ENCODE assay signal across 8 mouse cellular contexts in the genomic region with DNA sequence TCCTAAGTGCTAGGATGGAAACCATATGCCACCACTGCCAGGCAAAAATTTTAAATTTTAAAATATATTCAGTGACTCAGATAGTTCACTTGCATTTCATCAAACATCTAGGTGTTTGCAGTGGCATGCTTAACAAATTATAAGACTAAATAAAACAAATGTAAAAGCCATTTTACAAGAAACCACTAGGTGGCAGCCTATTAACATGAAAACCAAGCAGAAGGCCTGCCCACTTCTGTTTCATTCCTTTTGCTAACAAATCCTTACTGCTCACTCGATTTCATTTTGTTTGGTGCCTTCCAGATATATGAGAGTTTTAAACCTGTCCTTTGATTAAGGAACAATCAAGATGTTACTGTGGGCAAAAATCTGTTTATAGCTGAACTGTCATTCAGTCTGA. TPM values are rescaled to one million over a fixed set of nuclear protein-coding genes. Genes with fewer than 3 reads are reported as not detected.
DNase-seq lines count a peak whose midpoint lies in the region; ATAC-seq and TF ChIP-seq lines count a peak whose summit lies in the region.

No protein-coding gene starts in this region.

- H3K4me2 ChIP-seq in heart, postnatal 0 days (ENCODE audit: low read depth, low read length), result no peak overlapping the region
- H3K4me2 ChIP-seq in midbrain, postnatal 0 days (ENCODE audit: low read depth, low read length, poor library complexity, severe bottlenecking), result no peak overlapping the region

- no peak for ATAC-seq in heart, postnatal 0 days (ENCODE audit: insufficient read depth, low read depth)
- no peak for ATAC-seq in midbrain, postnatal 0 days (ENCODE audit: low FRiP score)

- no peaks in the 10 kb centered on the region for H3K36me3 ChIP-seq in heart, postnatal 0 days (replicated peaks; ENCODE audit: control insufficient read depth, insufficient read depth, low read length)
- no peaks in the 10 kb centered on the region for H3K36me3 ChIP-seq in midbrain, postnatal 0 days (ENCODE audit: insufficient read depth, low read length)
- no peaks in the 10 kb centered on the region for H3K36me3 ChIP-seq in midbrain, embryonic 10.5 days
- no peaks in the 10 kb centered on the region for H3K36me3 ChIP-seq in splenic B cell, adult 2 months (ENCODE audit: control insufficient read depth, insufficient read depth, low read length, poor library complexity, severe bottlenecking)

- H3K4me3 ChIP-seq in heart, postnatal 0 days (ENCODE audit: low read depth, low read length), result no peak overlapping the region
- H3K4me3 ChIP-seq in midbrain, postnatal 0 days (ENCODE audit: low read depth, low read length), result no peak overlapping the region
- H3K4me3 ChIP-seq in midbrain, embryonic 10.5 days, result no peak overlapping the region

- H3K9ac ChIP-seq in heart, postnatal 0 days (replicated peaks; ENCODE audit: low read depth, low read length), result no peak overlapping the region
- H3K9ac ChIP-seq in midbrain, postnatal 0 days (replicated peaks; ENCODE audit: low read length, poor library complexity, severe bottlenecking), result no peak overlapping the region

- no peaks in the 10 kb centered on the region for H3K9me3 ChIP-seq in heart, postnatal 0 days (replicated peaks; ENCODE audit: control insufficient read depth, low read length)
- H3K9me3 ChIP-seq in midbrain, postnatal 0 days (ENCODE audit: low read length), result no peaks in the 10 kb centered on the region
- no peaks in the 10 kb centered on the region for H3K9me3 ChIP-seq in midbrain, embryonic 10.5 days (replicated peaks)

- no peak for TF ChIP-seq EP300 in heart, postnatal 0 days (IDR thresholded peaks at IDR 0.05; ENCODE audit: low read depth)

- no peak overlapping the region for H3K27ac ChIP-seq in heart, postnatal 0 days (ENCODE audit: low read depth)
- H3K27ac ChIP-seq in midbrain, postnatal 0 days (ENCODE audit: low read depth, low read length), result no peak overlapping the region
- H3K27ac ChIP-seq in midbrain, embryonic 10.5 days (replicated peaks), result no peak overlapping the region

- TF ChIP-seq CTCF in heart, postnatal 0 days (IDR thresholded peaks at IDR 0.05; ENCODE audit: low read depth), result peak; percentile 78
- TF ChIP-seq CTCF in midbrain, postnatal 0 days (IDR thresholded peaks at IDR 0.05), result peak; percentile 91

- peaks cover 6% of the 10 kb centered on the region; the same call in 1 of the 2 replicates for H3K4me1 ChIP-seq in heart, postnatal 0 days (ENCODE audit: control insufficient read depth, insufficient read depth)
- H3K4me1 ChIP-seq in midbrain, postnatal 0 days (ENCODE audit: insufficient read depth, low read length), result peaks cover 3% of the 10 kb centered on the region; the same call in 1 of the 2 replicates
- peaks cover 13% of the 10 kb centered on the region for H3K4me1 ChIP-seq in midbrain, embryonic 10.5 days

- WGBS in heart, postnatal 0 days, result 4% methylated on average over 1 of the region's 1 CpGs
- WGBS in midbrain, postnatal 0 days, result 2% methylated on average over 1 of the region's 1 CpGs
- WGBS in midbrain, embryonic 10.5 days, result 8% methylated on average over 1 of the region's 1 CpGs

- DNase-seq in heart, postnatal 0 days (ENCODE audit: low spot score), result peak; percentile 87
- DNase-seq in heart, postnatal 4 days, result no peak
- DNase-seq in midbrain, postnatal 0 days (ENCODE audit: low spot score), result peak; percentile 87
- DNase-seq in midbrain, embryonic 10.5 days (ENCODE audit: low spot score), result no peak
- peak; percentile 58 for DNase-seq in brain, embryonic 18.5 days (ENCODE audit: low read depth, low spot score)
- peak; percentile 72 for DNase-seq in splenic B cell, adult 2 months (ENCODE audit: low read depth, low spot score)
- no peak for DNase-seq in thymus, adult 18-20 months
- no peak for DNase-seq in adrenal gland, adult 18-20 months (ENCODE audit: low spot score in 2 of 2)

- H3K27me3 ChIP-seq in heart, postnatal 0 days (ENCODE audit: control insufficient read depth, insufficient read depth, low read length), result 0 out of 2 replicates have a peak, but pooled peaks cover 3% of the 10 kb centered on the region
- no peaks in the 10 kb centered on the region for H3K27me3 ChIP-seq in midbrain, postnatal 0 days (ENCODE audit: insufficient read depth, low read length)
- H3K27me3 ChIP-seq in midbrain, embryonic 10.5 days (ENCODE audit: low read depth, poor library complexity, severe bottlenecking), result no peaks in the 10 kb centered on the region
- H3K27me3 ChIP-seq in splenic B cell, adult 2 months (ENCODE audit: control insufficient read depth, insufficient read depth, low read length, poor library complexity, severe bottlenecking), result no peaks in the 10 kb centered on the region

RNA-seq across cellular contexts. Expression of a gene that starts 4.4 kb away (rescaled TPM):
- 11.0 and 13.5 TPM in 2 replicates for total RNA-seq in heart, postnatal 0 days (2014; rRNA removed; ENCODE audit: low replicate concordance)
- polyA plus RNA-seq in heart, postnatal 0 days (2015; fragmentation: Nextera tagmentation; extraction: Ambion mirVana), result 4.2 and 4.4 TPM in 2 replicates
- 10 to 100 TPM in 1 of 2 experiments, 1 to 10 TPM in 1; 9.6 to 11.1 TPM for total RNA-seq in heart, postnatal 4 days (2021)
- total RNA-seq in midbrain, postnatal 0 days (2014; rRNA removed), result 3.6 and 3.7 TPM in 2 replicates
- 1.5 and 1.9 TPM in 2 replicates for polyA plus RNA-seq in midbrain, postnatal 0 days (2015; fragmentation: Nextera tagmentation; extraction: Ambion mirVana)
- 29.3 and 30.1 TPM in 2 replicates for polyA plus RNA-seq in midbrain, embryonic 10.5 days (2016; fragmentation: Nextera tagmentation; extraction: Ambion mirVana)
- 1 to 10 TPM; 6.0 to 7.7 TPM for total RNA-seq in adrenal gland, adult 18-20 months (2021)

RNA-seq across cellular contexts. Expression of a gene that starts 51.9 kb away (rescaled TPM):
- 6.8 and 8.2 TPM in 2 replicates for total RNA-seq in heart, postnatal 0 days (2014; rRNA removed; ENCODE audit: low replicate concordance)
- polyA plus RNA-seq in heart, postnatal 0 days (2015; fragmentation: Nextera tagmentation; extraction: Ambion mirVana), result 2.3 and 2.4 TPM in 2 replicates
- 10 to 100 TPM; 10.3 TPM for total RNA-seq in heart, postnatal 4 days (2021)
- 6.7 and 8.9 TPM in 2 replicates for total RNA-seq in midbrain, postnatal 0 days (2014; rRNA removed)
- 5.1 and 5.8 TPM in 2 replicates for polyA plus RNA-seq in midbrain, postnatal 0 days (2015; fragmentation: Nextera tagmentation; extraction: Ambion mirVana)
- 5.3 and 6.1 TPM in 2 replicates for polyA plus RNA-seq in midbrain, embryonic 10.5 days (2016; fragmentation: Nextera tagmentation; extraction: Ambion mirVana)
- 1 to 10 TPM; 2.1 to 3.0 TPM for total RNA-seq in adrenal gland, adult 18-20 months (2021)

RNA-seq across cellular contexts. Expression of a gene that starts 55.5 kb away (rescaled TPM):
- total RNA-seq in heart, postnatal 0 days (2014; rRNA removed; ENCODE audit: low replicate concordance), result 1.8 TPM in 1 of 2 replicates, not detected in the other
- polyA plus RNA-seq in heart, postnatal 0 days (2015; fragmentation: Nextera tagmentation; extraction: Ambion mirVana), result 0.26 and 0.27 TPM in 2 replicates
- total RNA-seq in heart, postnatal 4 days (2021), result 1 to 10 TPM in 1 of 2 experiments, under 1 TPM in 1; 0.74 to 1.0 TPM
- 0.44 TPM in 1 of 2 replicates, not detected in the other for total RNA-seq in midbrain, postnatal 0 days (2014; rRNA removed)
- polyA plus RNA-seq in midbrain, postnatal 0 days (2015; fragmentation: Nextera tagmentation; extraction: Ambion mirVana), result 0.07 TPM in 1 of 2 replicates, not detected in the other
- polyA plus RNA-seq in midbrain, embryonic 10.5 days (2016; fragmentation: Nextera tagmentation; extraction: Ambion mirVana), result 0.06 TPM in 1 of 2 replicates, not detected in the other
- total RNA-seq in adrenal gland, adult 18-20 months (2021), result under 1 TPM in 1 of 2 experiments, not detected in 1; 0.10 TPM

Comparison
In these comparisons a context has a peak if more than half of its experiments do, and no peak if none do; other contexts are left out.
1. DNase-seq: peak in heart, postnatal 0 days (single experiment), midbrain, postnatal 0 days (single experiment), brain, embryonic 18.5 days (single experiment) and splenic B cell, adult 2 months (single experiment); none in heart, postnatal 4 days (single experiment), midbrain, embryonic 10.5 days (single experiment), thymus, adult 18-20 months (0 of 2) and adrenal gland, adult 18-20 months (0 of 2).